Mouse (Mus musculus) T-cell, adult 2 months (primary cell): ENCODE data around the gene Mymx.
A peak's percentile ranks its signal among the peaks of the same experiment; 100 is the strongest.

ENCODE experiments used
- DNase-seq: peaks from one replicate; pipeline ENCODE4 v3.0.0; 2022; ENCODE audit warnings: low spot score

Mymx gene

DNA sequence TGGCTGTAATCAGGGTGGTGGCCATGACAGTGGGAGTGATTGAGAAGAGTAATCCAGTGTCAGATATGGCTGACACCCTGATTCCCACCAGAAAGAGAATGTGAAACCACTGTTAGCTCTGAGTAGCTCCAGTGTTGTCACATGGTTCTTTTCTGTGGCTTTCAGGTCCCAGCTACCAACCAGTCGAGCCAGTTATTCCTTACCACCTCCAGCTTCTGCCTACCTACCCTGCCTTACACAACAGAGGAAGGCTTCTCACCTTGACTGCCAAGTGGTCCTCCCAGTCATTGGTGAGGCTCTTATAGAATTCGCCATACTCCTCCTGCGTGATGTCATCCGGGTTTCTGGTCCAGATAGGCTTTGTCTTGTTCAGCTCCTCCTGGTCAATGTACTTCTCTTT is 31.9 kb downstream of the Mymx start:
- DNase-seq = no peak

DNA sequence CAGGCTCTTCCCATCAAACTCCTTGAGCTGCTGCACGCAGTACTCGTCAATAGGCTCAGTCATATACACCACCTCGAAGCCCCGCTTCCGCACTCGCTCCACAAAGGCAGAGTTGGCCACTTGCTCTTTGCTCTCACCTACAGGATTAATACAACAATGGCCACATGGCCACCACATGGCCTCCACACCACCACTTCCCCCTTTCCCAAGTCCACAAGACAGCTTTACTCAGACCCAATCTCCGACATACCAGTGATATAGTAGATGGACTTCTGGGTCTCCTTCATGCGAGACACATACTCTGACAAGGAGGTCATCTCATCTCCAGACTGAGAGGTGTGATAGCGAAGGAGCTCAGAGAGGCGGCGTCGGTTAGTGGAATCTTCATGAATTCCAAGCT is 32.9 kb downstream of the Mymx start:
- no peak for DNase-seq

DNA sequence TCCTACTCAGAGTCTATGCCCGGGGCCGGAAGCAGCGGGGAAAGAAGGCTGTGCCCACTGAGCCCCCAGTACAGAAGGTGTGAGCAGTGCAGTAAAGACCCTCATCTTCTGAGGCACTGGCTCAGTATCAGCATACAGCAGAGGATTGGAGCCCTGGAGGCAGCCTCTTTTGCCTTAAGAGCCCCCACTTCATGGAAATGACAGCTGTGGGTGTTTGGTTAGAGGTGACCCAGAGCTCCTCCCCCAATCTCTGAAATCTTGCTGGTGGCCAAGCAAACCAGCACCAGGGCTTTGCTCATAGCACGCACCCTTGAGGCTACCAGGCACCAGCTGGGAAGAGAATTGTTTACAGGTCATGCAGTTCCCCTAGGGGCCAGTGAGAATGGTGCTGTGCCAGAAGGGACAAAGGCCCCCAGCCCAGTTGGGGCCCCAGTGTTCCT is 34.7 kb downstream of the Mymx start:
- no peak for DNase-seq

DNA sequence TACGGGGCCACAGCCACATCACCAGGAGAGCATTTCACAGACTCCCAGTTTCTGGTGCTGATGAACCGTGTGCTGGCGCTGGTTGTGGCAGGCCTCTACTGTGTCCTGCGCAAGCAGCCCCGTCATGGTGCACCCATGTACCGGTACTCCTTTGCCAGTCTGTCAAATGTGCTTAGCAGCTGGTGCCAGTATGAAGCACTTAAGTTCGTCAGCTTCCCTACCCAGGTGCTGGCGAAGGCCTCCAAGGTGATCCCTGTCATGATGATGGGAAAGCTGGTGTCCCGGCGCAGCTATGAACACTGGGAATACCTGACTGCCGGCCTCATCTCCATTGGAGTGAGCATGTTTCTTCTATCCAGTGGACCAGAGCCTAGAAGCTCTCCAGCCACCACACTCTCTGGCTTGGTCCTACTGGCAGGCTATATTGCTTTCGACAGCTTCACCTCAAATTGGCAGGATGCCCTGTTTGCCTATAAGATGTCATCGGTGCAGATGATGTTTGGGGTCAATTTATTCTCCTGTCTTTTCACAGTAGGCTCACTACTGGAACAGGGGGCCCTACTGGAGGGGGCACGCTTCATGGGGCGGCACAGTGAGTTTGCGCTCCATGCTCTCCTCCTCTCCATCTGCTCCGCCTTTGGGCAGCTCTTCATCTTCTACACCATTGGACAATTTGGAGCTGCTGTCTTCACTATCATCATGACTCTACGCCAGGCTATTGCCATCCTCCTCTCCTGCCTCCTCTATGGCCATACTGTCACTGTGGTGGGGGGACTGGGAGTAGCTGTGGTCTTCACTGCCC is 35.3 kb downstream of the Mymx start:
- no peak for DNase-seq

DNA sequence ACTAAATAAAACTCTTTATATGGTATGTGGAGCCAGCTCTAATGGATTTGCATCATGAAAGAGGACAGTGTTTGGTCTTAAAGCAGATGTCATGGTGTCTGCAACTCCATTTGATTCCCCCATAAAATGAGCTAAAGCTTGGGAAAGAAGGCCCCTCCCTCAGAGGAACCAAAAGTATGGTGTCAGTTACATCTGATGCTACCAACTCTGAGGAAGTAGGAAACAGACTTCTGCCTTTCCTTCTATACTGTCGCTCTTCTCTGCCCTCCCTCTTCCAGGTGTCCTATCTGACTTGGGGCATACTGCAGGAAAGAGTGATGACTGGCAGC is 35.9 kb downstream of the Mymx start:
- no peak for DNase-seq

DNA sequence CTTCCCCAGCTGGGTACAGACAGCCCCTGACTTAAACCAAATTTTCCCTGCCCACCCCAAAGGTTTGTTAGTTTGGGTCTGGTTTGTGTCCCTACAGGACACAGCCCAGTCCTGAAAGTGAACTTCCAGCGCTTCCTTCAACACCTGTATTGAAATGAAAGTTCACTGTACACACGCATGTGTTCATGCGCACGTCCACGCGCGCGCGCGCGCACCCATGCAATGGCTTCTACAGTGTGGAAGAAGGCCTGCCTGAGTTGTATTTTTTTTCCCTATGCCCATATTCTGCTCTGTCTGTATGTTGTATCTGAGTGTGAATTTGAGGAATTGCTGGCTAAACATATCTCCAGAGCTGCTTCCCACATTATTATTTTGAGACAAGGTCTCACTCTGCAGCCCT is 36.8 kb downstream of the Mymx start:
- DNase-seq = no peak

DNA sequence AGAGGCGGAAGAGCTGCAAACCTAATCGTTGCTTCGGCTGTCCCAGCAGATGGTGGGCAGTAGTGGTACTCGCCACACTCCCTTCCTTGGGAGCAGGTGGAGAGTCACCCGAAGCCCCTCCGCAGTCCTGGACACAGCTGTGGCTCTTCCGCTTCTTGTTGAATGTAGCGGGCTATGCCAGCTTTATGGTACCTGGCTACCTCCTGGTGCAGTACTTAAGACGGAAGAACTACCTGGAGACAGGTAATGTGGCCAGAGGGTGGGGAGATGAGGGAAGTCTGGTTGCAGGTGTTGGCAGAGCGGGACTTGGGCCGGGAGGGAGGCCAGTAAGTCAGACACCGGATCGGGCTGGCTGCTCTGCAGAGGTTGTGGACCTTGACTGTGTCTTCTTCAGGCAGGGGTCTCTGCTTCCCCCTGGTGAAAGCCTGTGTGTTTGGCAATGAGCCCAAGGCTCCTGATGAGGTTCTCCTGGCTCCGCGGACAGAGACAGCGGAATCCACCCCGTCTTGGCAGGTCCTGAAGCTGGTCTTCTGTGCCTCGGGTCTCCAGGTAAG is 37.3 kb downstream of the Mymx start:
- no peak for DNase-seq

DNA sequence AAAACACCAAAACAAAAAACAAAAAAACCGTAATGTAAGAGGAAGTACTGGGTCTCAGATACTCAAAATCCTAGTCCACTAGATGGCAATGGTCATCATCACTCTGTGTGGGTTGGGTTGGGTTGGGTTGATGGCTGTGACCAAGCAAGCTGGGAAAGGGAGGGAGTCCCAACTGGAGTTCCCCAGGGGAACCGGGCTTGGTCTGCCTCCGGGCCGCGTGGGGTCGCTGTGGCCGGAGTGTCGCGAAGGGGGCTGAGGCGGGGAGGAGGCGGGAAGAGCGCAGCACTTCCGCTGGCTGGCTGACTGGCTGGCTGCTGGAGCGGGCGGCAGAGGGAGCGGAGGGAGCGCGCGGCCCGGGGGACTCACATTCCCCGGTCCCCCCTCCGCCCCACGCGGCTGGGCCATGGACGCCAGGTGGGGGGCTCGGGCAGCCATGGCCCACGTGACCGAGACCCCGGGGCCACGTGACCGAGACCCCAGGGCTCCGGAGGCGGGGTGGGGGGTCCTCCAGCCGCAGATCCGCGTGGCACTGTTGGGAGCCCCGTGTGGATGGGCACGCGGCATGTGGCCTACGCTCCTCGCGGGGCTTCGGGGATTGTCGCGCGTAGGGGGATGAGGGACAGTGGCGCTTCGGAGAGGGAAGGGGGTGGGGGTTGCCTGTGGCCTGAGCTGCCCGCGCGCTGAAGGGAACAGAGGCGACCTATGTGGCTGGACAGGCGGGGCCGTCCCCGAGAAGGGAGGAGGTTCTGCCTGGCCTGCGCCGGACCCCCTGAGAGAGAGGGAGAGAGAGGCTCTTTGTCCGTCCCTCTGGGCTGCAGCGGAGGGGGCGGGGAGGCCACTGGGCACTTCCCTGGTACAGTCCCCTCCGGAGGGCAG is 38.0 kb downstream of the Mymx start, which contains the start of gene Slc35b2:
Gene Slc35b2, plus strand, starts transcription at position 220 of the 876 bp plus-strand sequence.
- peak; percentile 88 for DNase-seq

DNA sequence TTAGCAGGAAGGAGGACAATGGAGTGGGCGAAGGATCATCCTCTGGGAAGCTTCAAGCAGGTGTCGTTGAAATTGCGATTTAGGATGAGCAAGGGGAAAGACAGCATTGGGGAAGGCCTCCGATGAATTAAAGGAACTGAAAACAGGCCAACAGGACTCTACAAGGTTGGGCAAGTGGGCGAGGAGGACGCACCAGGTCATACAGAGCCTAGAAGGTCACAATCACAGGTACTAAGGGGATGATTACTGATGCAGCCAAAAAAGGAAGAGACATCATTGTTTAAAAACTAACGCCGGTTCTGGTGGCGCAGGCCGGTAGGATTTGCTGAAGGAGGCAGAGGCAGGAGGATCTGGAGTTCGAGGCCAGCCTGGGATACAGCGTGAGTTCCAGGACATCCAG is 38.7 kb downstream of the Mymx start:
- no peak for DNase-seq

DNA sequence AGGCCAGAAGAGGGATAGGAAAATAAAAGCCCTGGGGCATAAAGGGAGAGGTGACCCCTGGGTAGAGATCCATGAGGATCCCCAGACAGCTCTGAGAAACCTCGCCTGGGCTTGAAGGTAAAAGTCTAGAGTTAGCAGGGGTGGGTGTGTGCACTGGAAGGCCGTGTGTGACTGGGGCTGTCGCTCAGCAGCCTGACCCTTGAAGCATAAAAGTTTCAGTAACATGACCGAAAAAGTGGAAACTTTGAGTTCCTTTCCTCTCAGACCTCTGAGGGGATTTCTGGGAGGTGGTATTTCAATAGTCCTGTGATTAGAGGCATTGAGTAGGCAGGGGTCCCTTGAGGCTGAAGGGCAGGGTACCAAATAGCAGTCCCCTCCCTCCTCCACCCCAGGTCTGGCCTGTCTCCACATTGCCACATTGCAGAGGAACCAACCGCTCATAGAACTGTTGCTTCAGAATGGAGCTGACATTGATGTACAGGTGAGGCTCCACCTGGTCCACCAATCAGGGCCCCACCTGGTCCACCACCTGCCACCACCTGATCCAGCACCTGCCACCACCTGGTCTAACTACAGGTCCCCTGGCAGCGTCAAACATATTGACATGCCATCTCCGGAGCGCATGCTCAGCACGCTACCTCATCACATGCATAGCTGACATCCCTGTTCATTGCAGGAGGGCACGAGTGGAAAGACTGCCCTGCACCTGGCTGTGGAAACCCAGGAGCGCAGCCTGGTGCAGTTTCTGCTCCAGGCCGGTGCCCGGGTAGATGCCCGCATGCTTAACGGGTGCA is 42.0 kb downstream of the Mymx start:
- DNase-seq = no peak

DNA sequence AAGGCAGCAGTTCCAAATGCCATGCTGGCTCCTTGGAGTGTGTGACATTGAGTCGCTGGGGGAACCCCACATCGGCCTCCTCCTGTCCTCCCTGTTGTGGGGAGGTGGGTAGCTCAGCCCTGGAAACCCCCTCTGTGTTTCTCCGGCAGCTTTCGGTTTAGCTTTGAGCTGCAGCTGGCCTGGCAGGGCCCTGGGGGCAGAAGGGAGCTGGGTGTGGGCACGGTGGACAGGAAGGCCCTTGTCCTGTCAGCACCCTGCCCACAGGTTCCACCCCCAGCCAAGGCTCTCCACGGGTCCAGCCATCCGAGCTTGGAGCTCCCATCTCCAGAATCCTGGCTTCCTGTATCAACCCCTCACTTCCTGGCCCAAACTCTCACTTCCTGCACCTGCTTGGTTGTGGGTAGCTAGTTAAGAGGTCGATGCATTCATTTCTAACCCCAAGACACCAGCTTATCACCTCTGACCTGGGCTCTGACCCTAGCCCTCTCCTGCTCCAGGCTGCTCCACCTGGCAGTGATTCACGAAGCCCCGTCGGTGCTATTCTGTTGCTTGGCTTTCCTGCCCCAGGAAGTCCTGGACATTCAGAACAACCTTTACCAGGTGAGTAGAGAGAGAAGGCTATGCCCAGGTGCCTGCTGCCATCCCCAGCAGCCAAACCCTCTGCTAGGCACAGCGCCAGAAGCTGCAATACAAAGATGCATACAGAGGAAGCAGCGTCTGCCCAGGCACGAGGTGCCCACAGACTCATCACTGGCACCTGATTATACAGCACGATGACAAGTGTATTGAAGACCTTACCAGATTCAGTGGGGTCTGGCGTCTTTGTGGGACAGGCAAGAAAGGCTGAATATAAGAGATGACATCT is 43.7 kb downstream of the Mymx start:
- DNase-seq = peak; percentile 79

DNA sequence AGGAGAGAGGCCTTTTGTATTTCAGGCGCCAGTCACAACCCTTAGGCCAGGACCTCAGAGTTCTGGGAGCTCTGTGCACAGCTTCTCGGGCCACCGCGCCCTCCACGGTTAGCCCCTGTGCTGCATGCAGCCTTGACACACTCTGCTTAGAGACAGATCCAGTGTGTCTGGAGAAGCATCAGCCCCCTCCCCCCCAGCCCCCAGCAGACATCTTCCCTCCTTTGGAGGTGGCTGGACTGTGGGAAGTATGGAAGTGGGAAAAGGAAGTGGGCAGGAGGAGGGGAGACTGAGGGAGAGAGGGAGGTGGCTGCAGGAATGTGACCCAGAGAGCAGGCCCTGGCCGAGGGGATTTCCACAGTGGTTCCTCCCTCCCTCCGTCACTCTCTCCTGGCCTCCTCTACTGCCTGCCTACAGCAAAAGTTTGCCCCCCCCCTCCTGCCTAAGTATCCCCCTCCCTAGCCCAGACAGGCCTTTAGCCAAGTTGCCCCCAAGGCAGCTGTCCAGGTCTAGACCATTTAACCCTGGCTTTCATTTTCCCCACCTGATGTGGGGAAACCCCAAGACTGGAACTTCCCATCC is 44.6 kb downstream of the Mymx start:
- DNase-seq = peak; percentile 31

DNA sequence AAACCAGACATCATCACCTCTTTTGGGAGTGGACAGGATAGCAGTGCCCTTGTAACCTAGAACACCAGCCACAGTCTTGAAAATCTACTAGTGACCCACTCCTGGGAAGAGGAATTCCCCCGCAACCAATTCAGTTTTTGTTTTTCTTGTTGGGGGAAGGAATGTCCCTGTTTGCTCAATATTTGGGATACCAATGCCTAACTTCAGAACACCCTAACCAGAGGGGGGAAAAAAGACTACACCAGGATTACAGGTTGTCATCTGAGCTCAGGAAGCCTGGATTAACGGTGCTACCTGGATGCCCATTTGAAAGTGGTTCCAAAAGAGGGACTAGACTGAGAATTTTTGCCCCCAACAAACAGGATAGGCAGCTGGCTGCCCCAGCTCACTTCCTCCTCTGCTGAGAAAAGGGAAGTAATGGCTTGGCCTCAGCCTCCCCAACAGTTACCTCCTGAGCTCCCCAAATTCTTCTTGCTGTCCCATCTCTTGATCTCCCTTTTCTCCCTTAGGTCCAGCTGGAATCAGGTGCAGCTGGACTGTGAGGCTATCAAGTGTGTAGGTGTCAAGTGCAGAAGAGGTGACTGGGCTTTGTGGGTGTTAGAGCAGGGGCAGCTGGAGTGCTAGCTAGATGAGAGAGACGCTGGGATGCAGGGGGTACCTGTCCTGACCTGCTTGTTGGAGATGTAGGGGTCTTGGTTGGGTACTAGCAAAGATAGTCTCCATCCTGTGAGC is 45.2 kb downstream of the Mymx start:
- DNase-seq = no peak

DNA sequence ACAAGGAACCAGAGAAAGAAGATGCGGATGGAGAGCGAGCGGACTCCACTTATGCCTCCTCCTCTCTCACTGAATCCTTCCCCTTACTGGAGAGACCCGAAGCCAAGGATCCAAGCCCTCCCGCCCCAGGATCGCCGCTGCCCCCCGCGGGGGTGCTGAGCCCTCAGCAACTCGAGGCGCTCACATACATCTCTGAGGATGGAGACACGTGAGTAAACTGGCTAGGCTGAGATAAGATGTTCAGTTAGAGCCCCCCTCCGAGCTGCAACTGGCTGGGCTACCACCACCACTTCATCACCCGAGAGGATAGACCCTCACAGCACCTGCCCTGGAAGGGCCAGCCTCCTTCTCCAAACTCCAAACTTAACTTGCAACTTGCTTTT is 45.8 kb downstream of the Mymx start:
- no peak for DNase-seq

DNA sequence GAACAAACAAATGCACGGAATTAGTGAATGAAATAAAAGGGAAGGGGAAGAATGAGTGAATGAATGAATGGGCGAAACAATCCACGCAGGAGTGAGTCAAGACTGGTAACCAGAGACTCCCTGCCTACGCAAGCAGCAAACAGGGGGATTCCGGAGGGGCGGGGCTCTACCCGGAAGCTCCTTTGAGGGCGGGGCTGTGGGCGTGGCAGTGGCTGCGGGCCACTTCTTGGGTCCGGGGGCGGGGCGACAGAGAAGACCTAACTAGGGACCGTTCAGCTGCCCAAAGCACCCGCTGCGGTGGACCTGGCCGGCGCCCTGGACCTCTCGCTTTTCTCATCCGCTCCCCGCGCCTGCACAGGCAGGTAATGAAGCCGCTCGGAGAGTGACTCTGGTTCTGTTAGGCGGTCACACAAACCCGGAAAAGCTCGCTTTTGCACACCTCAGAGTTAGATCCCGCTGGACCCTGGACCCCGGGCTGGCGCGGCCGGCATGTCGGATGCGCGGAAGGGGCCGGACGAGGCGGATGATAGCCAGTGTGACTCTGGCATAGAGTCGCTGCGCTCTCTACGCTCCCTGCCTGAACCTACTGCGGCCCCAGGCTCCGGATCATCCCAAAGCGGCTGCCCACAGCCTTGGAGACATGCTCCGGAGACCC is 46.3 kb downstream of the Mymx start, which contains the start of gene Nfkbie:
Gene Nfkbie, plus strand, starts transcription at position 252 of the 655 bp plus-strand sequence.
- DNase-seq = peak; percentile 98

DNA sequence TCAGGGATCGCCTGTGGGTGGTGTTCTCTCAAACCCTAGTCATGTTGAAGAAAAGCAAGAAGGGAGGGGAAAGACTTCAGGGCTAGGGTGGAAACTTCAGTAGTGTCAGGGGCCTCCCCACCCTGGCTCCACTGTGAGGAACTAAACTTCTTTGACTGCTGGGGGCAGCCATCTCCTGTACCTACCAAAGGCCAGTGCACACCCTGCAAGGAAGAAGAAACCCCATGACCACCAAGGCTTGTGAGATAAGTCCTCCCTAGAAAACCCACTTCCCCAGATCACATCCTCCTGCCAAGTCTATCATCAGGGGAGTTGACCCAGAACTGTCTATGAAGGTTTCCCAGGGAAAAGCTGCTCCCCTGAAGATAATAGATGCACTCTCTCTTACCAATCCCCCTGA is 47.5 kb downstream of the Mymx start:
- DNase-seq = no peak

DNA sequence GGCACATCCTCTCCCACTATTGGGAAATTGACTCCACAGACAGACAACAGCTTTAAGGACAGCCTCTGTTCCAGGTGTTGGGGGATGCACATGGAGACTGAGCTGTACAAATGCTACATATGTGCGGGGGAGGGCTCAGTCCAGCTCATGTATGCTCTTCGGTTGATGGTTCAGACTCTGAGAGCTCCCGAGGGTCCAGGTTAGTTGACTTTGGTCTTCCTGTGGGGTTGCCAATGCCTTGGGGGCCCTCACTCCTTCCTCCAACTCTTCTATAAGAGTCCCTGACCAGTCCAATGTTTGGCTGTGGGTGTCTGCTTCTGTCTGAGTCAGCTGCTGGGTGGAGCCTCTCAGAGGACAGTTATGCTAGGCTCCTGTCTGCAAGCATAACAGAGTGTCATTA is 48.8 kb downstream of the Mymx start:
- DNase-seq = no peak

DNA sequence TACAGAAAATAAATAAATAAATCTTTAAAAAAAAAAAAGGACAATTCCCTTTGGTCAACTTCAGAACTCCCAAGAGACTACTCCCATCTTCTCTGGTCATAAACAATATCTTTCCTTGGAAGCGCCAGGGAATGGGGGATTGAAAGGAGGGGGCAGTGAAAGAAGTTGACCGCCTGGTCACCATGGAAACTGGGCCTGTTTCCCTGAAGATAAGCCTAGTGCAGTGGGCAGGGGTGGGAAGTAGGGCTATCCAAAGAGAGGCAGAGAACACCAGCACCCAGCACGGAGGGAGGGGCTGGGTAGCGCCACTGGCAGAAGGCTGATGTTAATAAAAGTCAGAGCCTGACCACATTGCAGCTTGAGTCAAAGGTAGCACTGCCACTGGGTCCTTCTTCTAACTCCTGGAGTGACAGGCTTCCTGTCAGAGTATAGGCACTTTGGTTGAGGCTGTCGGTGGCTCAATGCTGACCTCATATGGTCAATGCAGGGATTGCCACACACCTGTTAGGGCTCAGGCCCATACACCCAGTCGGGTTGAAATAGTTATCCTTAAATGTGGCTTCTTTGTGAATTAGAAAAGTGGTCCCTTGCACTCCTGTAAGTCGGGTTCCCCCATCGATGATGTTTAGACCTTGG is 50.0 kb downstream of the Mymx start:
- peak; percentile 78 for DNase-seq

DNA sequence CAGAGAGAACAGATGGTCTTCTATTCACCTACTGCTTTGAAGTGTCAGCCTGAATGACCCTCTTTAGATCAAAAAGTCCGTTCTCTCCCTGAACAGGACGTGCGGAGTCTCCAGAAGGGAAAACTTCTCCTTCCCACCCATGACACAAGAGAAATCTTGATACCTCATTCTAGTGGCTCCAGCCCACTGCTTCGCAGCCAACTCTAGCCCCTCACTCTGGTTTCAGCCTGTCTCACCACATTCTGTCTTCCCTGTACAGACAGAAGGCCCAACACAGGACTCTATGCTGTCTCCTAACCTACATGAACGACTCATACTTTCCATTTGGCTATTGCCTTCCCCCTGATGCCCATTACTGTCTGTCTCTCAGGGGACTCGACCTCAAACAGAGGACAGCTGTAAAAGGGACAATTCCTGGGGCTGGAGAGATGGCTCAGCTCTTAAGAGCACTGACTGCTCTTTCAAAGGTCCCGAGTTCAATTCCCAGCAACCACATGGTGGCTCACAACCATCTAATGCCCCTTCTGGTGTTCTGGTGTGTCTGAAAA is 50.6 kb downstream of the Mymx start:
- no peak for DNase-seq
